Mouse (Mus musculus): ENCODE measurements around the gene Spp2. TPM values are rescaled to one million over a fixed set of nuclear protein-coding genes. Genes with fewer than 3 reads are reported as not detected.

Gene Spp2
- polyA plus RNA-seq, 1 experiment, result 0.18 TPM

DNA sequence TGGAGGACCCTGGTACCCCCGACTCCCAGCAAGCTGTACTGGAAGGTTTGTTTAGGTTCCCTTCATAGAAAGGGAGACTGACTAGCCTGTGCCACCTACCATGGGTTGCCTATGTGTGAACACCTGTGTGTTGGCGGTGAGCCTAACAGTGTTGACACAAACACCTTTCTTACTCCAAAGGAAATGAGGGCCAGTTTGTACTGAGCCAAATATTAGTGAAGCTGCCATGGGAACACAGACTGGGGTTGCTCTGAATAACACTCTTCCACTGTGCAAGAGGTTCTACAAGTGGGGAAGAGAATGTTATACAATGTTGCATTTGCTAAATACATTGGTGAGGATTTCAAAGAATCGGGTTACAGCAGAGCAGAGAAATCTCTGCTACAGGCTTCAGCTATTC lies 56.5 kb downstream of the Spp2 start:
- H3K4me3 ChIP-seq (replicated peaks; ENCODE audit: extremely low read depth, low read depth, low read length), result no peak overlapping the region
- DNase-seq, result no peak
- 0 out of 2 replicates have a peak, but pooled peaks cover 7% of the 10 kb centered on the region for H3K4me1 ChIP-seq (ENCODE audit: control insufficient read depth, insufficient read depth, low read length)
- TF ChIP-seq CTCF (IDR thresholded peaks at IDR 0.05; ENCODE audit: insufficient read depth, low read length), result no peak
- TF ChIP-seq POLR2A (IDR thresholded peaks at IDR 0.05; ENCODE audit: borderline replicate concordance, extremely low read depth, low read depth, low read length), result no peak
- WGBS, result 74% methylated on average over 3 of the region's 3 CpGs

DNA sequence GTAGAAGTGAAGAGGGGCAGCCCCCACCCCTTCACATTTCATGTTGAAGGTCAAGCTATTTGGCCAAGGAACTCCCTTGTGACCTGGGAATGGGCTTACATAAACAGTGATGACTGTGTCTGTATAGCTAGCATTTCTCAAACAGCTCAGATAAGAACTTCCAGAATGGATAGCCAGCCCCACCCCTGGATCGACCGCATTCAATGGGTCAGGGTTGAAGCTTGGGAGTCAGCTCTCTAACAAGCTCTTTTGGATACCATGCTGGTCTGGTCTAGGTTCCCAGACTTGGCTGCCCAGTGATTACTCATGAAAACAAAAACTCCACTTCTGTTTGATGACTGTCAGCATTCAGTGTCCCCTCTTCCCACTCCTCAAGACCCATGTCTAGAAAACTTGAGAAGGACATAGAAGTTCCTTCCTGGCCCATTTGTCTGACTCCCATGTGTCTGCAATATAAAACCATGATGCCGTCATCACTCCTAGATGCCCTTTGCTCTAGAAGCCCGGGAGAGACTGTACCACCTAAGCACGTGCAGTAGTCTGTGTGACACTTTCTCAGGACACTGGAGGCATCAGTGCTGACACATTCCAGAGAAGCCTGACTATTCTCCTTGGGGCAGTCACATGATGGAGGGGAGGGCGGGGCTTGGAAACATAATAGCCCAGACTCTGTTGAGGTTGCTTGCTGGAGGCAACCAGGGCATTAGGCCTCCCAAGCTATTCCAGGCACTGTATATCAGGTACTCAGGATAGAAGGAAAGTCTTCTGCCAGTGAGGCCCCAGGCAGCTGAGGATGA lies 57.5 kb downstream of the Spp2 start:
- WGBS, result 67% methylated on average over 6 of the region's 6 CpGs
- H3K4me1 ChIP-seq (ENCODE audit: control insufficient read depth, insufficient read depth, low read length), result 0 out of 2 replicates have a peak, but pooled peaks cover 7% of the 10 kb centered on the region
- DNase-seq, result no peak
- H3K4me3 ChIP-seq (replicated peaks; ENCODE audit: extremely low read depth, low read depth, low read length), result no peak overlapping the region
- TF ChIP-seq CTCF (IDR thresholded peaks at IDR 0.05; ENCODE audit: insufficient read depth, low read length) (no peak), POLR2A (IDR thresholded peaks at IDR 0.05; ENCODE audit: borderline replicate concordance, extremely low read depth, low read depth, low read length) (no peak)

DNA sequence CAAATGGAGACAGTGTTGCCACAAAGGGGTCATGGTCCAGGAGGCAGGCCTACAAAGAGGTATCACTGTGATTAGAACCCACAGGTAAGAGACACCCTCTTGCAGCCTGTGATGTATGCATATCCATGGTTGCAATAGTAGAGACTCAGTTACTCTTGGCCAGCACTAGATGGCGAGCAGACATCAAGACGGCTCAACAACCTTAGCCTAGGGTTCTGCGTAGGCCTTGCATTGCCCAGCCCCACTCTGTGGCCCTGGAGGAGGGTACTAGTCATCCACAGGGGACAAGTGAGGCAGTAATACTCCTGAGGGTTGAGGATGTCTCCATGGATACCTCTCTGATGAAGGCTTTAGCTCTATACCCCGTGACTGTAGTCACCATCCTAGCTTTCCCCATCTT lies 59.0 kb downstream of the Spp2 start:
- no peak for DNase-seq
- TF ChIP-seq CTCF (IDR thresholded peaks at IDR 0.05; ENCODE audit: insufficient read depth, low read length) (peak; percentile 53), POLR2A (IDR thresholded peaks at IDR 0.05; ENCODE audit: borderline replicate concordance, extremely low read depth, low read depth, low read length) (no peak)
- WGBS, result 63% methylated on average over 4 of the region's 4 CpGs
- Histone ChIP-seq H3K4me3 (replicated peaks; ENCODE audit: extremely low read depth, low read depth, low read length) (no peak overlapping the region), H3K4me1 (ENCODE audit: control insufficient read depth, insufficient read depth, low read length) (0 out of 2 replicates have a peak, but pooled peaks cover 7% of the 10 kb centered on the region)

DNA sequence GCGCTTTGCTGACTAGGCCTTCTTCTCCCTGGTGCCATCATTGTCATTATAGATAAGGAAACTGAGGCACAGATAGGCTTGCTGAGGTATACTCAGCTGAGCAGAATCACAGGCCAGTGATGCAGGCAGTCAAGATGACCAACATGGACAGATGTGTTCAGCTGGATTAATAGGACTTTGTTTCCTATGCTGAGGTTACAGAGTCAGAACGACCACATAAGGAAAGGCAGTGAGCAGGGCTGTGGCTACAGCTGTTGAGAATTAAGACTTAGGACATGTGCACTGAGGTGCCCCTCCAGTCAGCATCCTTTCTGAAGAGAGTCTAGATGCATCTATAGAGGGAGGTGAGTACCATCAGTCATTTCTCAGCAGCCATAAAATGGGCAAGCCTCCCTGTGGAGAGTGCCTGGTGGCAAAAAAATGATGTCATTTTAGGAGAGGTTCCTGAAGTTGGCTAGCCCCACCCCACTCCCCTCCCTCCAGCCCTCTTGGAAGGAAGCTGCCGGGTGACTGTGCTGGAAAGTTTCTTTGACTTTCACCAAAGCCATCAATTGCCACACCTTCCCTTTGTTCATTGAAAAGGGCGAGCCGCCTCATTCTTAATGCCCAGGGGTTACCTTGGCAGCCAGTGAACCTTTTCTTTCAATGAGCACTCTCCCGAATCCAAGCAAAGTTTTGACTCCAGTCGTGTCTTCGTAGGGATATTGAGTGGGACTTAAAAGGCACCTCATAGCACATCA lies 59.7 kb downstream of the Spp2 start:
- TF ChIP-seq CTCF (IDR thresholded peaks at IDR 0.05; ENCODE audit: insufficient read depth, low read length) (no peak), POLR2A (IDR thresholded peaks at IDR 0.05; ENCODE audit: borderline replicate concordance, extremely low read depth, low read depth, low read length) (no peak)
- Histone ChIP-seq H3K4me1 (ENCODE audit: control insufficient read depth, insufficient read depth, low read length) (0 out of 2 replicates have a peak, but pooled peaks cover 7% of the 10 kb centered on the region), H3K4me3 (replicated peaks; ENCODE audit: extremely low read depth, low read depth, low read length) (no peak overlapping the region)
- 59% methylated on average over 8 of the region's 8 CpGs for WGBS
- DNase-seq, result no peak

DNA sequence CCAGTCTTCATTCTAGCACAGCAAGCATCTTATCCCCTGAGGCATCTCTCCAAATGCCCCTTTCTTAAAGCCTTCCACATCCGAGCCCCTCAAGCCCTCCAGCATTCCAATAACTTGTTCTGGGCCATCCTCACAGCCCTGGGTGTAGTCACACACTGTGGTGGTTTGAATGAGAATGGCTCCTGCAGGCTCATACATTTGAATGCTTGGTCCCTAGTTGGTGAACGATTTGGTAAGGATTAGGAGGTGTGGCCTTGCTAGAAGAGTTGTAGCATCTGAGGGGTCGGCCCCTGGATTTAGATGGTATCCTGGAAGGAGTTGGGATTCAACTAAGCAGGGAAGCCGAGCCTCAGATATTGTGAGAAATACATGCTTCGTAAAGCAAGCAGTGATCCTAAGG lies 61.1 kb downstream of the Spp2 start:
- no peak for TF ChIP-seq CTCF (IDR thresholded peaks at IDR 0.05; ENCODE audit: insufficient read depth, low read length)
- no peak for TF ChIP-seq POLR2A (IDR thresholded peaks at IDR 0.05; ENCODE audit: borderline replicate concordance, extremely low read depth, low read depth, low read length)
- Histone ChIP-seq H3K4me1 (ENCODE audit: control insufficient read depth, insufficient read depth, low read length) (0 out of 2 replicates have a peak, but pooled peaks cover 4% of the 10 kb centered on the region), H3K4me3 (replicated peaks; ENCODE audit: extremely low read depth, low read depth, low read length) (no peak overlapping the region)
- 90% methylated on average over 5 of the region's 5 CpGs for WGBS
- DNase-seq, result no peak

DNA sequence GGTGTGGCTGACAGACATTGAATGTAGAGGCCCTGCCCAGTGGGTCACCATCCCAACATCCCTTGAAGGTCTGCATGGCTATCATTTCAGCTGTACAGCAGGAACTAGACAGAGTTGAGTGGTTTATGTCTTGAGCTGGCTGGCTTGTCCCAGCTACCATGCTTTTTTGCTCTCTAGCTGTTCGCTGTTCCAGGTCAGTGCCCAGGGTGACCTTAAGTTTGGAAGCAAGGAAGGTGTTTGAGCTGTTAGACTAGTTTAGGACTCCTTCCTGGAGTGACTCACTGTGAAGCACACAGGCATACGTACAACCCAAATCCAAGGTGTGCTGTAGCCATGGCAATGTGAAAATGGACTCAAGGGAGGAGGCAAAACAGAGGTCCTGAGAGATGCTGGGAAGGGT lies 61.6 kb downstream of the Spp2 start:
- H3K4me3 ChIP-seq (replicated peaks; ENCODE audit: extremely low read depth, low read depth, low read length), result no peak overlapping the region

DNA sequence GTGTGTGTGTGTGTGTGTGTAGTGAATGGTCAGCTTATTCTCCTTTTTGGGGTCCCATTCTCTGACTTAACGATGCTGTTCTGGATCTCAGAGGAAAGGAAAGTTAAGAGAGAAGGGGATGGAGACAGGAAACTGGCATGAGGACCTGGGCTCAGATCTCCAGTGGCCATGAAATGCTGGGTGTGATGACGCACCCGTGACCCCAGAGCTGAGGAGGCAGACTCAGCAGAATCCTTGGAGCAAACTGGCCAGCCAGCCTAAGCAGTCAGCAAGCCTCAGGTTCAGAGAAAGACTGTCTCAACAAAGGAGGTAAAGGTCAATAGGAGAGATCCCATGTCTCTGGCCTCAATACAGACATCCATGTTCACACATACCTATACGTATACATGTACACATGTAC lies 63.0 kb downstream of the Spp2 start:
- Histone ChIP-seq H3K4me1 (ENCODE audit: control insufficient read depth, insufficient read depth, low read length) (no peaks in the 10 kb centered on the region; the same call in 1 of the 2 replicates), H3K4me3 (replicated peaks; ENCODE audit: extremely low read depth, low read depth, low read length) (no peak overlapping the region)
- TF ChIP-seq POLR2A (IDR thresholded peaks at IDR 0.05; ENCODE audit: borderline replicate concordance, extremely low read depth, low read depth, low read length) (no peak), CTCF (IDR thresholded peaks at IDR 0.05; ENCODE audit: insufficient read depth, low read length) (no peak)
- DNase-seq, result no peak
- 86% methylated on average over 4 of the region's 4 CpGs for WGBS

More for the DNA sequence above, 61.6 kb downstream of the Spp2 start:
- WGBS, result 93% methylated on average over 2 of the region's 2 CpGs
- H3K4me1 ChIP-seq (ENCODE audit: control insufficient read depth, insufficient read depth, low read length), result 0 out of 2 replicates have a peak, but pooled peaks cover 4% of the 10 kb centered on the region
- TF ChIP-seq CTCF (IDR thresholded peaks at IDR 0.05; ENCODE audit: insufficient read depth, low read length) (no peak), POLR2A (IDR thresholded peaks at IDR 0.05; ENCODE audit: borderline replicate concordance, extremely low read depth, low read depth, low read length) (no peak)
- no peak for DNase-seq

DNA sequence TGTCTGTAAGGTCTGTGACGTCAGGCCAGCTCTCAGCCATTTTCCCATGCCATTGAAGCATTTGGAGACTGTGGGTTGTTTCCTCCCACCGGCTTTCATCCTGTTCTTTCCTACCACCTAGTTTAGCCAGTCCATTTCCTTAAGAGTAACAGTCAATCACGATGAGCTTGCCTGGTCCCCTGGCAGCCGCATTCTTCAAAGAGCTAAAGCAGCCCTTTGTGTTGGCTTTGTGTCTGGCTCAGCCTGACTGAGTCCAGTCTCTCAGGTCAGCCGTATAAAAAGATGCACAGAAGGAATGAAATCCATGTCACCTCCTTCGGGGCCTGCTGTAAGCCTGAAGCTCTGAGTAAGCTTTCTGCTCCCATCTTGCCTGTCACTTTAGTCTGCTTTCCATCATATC lies 65.5 kb downstream of the Spp2 start:
- 63% methylated on average over 6 of the region's 6 CpGs for WGBS
- TF ChIP-seq CTCF (IDR thresholded peaks at IDR 0.05; ENCODE audit: insufficient read depth, low read length) (no peak), POLR2A (IDR thresholded peaks at IDR 0.05; ENCODE audit: borderline replicate concordance, extremely low read depth, low read depth, low read length) (no peak)
- no peak for DNase-seq
- Histone ChIP-seq H3K4me3 (replicated peaks; ENCODE audit: extremely low read depth, low read depth, low read length) (no peak overlapping the region), H3K4me1 (ENCODE audit: control insufficient read depth, insufficient read depth, low read length) (peaks cover 10% of the 10 kb centered on the region; the same call in 1 of the 2 replicates)

DNA sequence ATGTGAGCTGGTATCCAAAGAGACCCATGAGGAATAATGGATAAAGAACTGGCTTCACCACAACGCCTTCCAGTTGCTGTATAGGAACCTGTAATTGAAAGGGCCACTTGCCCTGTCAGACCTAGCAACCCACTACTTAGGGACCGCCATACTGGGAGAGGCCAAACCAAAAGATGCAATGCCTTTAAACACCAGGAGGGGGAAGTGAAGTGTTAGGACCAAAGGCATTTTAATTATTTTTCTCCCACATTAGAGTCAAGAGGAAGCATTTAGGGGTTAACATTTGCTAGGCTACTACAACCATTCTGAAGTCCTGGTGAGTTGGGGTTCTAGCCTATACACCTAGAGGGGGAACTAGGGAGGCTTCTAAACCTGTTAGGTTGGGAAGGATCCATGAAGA lies 67.1 kb downstream of the Spp2 start:
- peaks cover 10% of the 10 kb centered on the region; the same call in 1 of the 2 replicates for H3K4me1 ChIP-seq (ENCODE audit: control insufficient read depth, insufficient read depth, low read length)
- H3K4me3 ChIP-seq (replicated peaks; ENCODE audit: extremely low read depth, low read depth, low read length), result no peak overlapping the region
- no peak for TF ChIP-seq POLR2A (IDR thresholded peaks at IDR 0.05; ENCODE audit: borderline replicate concordance, extremely low read depth, low read depth, low read length)
- TF ChIP-seq CTCF (IDR thresholded peaks at IDR 0.05; ENCODE audit: insufficient read depth, low read length), result no peak
- DNase-seq, result no peak
- WGBS, result 89% methylated on average over 2 of the region's 2 CpGs
